Mouse (Mus musculus) brain, embryonic 14.5 days (tissue): ENCODE results near the gene Gm21964.

Experiments
- CTCF ChIP-seq: fragments of 200-500 bp; IDR thresholded peaks from 2 replicates; pipeline ENCODE4 v1.5.1; 2012; ENCODE audit warnings: inconsistent platforms, mild to moderate bottlenecking, moderate library complexity, borderline replicate concordance; ENCODE audit not compliant: insufficient read depth, insufficient read length; ENCODE audit errors: extremely low read depth
- POLR2A ChIP-seq: fragments of 200-500 bp; IDR thresholded peaks from 2 replicates; pipeline ENCODE4 v1.6.1; 2012; ENCODE audit warnings: mild to moderate bottlenecking, inconsistent platforms, borderline replicate concordance; ENCODE audit not compliant: poor library complexity, insufficient read depth, insufficient read length, severe bottlenecking; ENCODE audit errors: extremely low read depth

DNA sequence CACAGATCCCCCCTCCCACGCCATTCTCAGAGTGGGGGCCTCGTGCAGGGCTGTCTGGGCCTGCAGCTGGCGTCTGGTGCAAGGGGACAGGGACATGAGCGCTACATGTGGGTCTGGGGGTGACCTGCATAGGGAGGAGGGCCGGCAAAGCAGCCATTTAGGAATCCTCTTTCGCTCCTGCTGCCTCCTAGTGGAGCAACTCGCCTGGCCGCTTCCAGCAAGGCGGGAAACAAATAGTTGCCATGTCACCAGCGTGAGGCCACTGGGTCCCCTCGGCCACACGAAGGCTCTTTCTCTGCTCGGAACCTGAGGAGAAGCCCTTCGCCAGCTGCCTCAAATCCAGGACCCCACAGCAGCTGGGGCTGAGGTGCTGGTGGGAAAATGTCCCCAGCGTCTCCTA lies 669 bp downstream of the Gm21964 start:
- no peak for TF ChIP-seq POLR2A
- TF ChIP-seq CTCF: no peak
